Mouse (Mus musculus) lung, embryonic 14.5 days (tissue): Measurements from ENCODE around the gene 4931409K22Rik. TPM values are rescaled to one million over a fixed set of nuclear protein-coding genes. Genes with fewer than 3 reads are reported as not detected.

Experiments used
- ATAC-seq: fragments of 200-750 bp; cut with Nextera tagmentation; 2 replicates; pipeline ENCODE4 v1.8.0; 2017; ENCODE audit warnings: mild to moderate bottlenecking, moderate TSS enrichment, moderate library complexity; ENCODE audit not compliant: insufficient read depth
- DNase-seq: peaks from one replicate; pipeline ENCODE4 v3.0.0-alpha.2; 2015
- H3K27ac ChIP-seq: fragments of 300-500 bp; sonication (generic); 2 replicates; pipeline ENCODE4 v1.5.1; 2014; ENCODE audit warnings: low read depth, mild to moderate bottlenecking, moderate library complexity
- H3K27me3 ChIP-seq: fragments of 300-500 bp; sonication (generic); 2 replicates; pipeline ENCODE4 v1.6.1; 2014; ENCODE audit warnings: low read length, control low read depth; ENCODE audit not compliant: insufficient read depth
- H3K36me3 ChIP-seq: fragments of 300-500 bp; sonication (generic); 2 replicates; pipeline ENCODE4 v1.6.1; 2014; ENCODE audit warnings: control low read depth; ENCODE audit not compliant: insufficient read depth
- H3K4me1 ChIP-seq: fragments of 300-500 bp; sonication (generic); 2 replicates; pipeline ENCODE4 v1.6.1; 2014; ENCODE audit warnings: antibody characterized with exemption, control low read depth; ENCODE audit not compliant: insufficient read depth
- H3K4me2 ChIP-seq: fragments of 300-500 bp; sonication (generic); 2 replicates; pipeline ENCODE4 v1.6.1; 2014; ENCODE audit warnings: mild to moderate bottlenecking
- H3K4me3 ChIP-seq: fragments of 300-500 bp; sonication (generic); 2 replicates; pipeline ENCODE4 v1.5.1; 2014; ENCODE audit warnings: low read depth, low read length
- H3K9ac ChIP-seq: fragments of 300-500 bp; sonication (generic); 2 replicates; pipeline ENCODE4 v1.6.1; 2014
- H3K9me3 ChIP-seq: fragments of 300-500 bp; sonication (generic); 2 replicates; pipeline ENCODE4 v1.6.1; 2016; ENCODE audit warnings: low read depth, low read length, control low read depth
- CTCF ChIP-seq: IDR thresholded peaks from 2 replicates; pipeline ENCODE4 v1.5.1; 2016; ENCODE audit warnings: antibody characterized with exemption, low read depth
- WGBS: fragments of 180-500 bp; shearing (Covaris S2); extraction: QIAGEN DNeasy Blood & Tissue Kit; methylation state at CpG from one replicate; pipeline ENCODE4 v1.1.7; 2014; 5-methylcytosine and 5-hydroxymethylcytosine counted together
- polyA plus RNA-seq: library from polyadenylated mRNA; unstranded; fragments of >200 nt; fragmentation: Nextera tagmentation; extraction: Ambion mirVana; gene quantifications from 2 replicates; pipeline ENCODE4 v1.2.1, GENCODE M21; 2014

4931409K22Rik gene
- polyA plus RNA-seq, 1 experiment from 2014 or later, result not detected

DNA sequence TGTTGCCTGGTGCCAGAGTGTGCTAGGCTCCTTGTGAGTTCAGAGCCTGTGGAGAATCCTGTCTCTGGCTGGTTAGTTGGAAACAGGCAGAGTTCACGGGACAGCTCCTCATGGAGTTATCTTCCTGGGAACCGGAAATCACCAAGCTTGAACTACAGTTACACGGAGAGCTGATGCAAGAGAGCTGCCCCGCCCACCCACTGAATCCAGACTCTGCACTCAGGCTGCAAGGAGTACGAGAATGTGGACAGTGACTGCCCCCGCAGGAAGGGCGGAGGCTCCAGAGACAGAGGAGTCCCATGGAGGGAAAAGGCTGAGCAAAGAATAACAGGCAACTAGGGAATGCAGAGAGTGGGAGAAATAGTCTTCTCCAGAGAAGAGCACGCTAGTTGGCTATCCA, 44.3 kb downstream of the 4931409K22Rik start:
- Histone ChIP-seq H3K36me3 (no peaks in the 10 kb centered on the region), H3K4me1 (no peaks in the 10 kb centered on the region), H3K9ac (no peak overlapping the region), H3K27ac (peak overlapping the region; percentile 38; the same call in 1 of the 2 replicates), H3K9me3 (no peaks in the 10 kb centered on the region), H3K4me2 (no peak overlapping the region), H3K27me3 (no peaks in the 10 kb centered on the region), H3K4me3 (no peak overlapping the region)
- DNase-seq (peak; percentile 70), ATAC-seq (peak; percentile 70)
- no peak for TF ChIP-seq CTCF
- WGBS, result 19% methylated on average over 8 of the region's 8 CpGs

DNA sequence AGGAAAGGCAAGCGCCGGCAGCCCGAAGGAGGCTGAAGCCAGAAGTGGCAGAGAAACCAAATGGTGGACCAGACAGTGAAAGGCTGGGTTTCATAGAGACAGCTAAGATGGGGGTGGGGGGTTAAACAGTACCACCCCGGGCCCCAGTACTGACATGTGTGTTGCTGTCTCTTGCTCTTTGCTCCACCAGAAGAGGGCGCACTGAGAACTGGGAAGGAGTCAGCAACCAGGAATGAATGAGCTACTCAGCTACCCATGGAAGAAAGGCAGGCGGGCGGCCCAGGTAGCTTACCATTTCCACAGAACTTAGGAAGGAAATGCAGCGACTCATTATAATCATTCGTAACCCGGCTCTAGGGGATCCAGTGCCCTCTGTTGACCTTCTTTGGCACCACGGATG, 46.0 kb downstream of the 4931409K22Rik start:
- no peaks in the 10 kb centered on the region for H3K36me3 ChIP-seq
- no peak overlapping the region for H3K9ac ChIP-seq
- H3K9me3 ChIP-seq, result no peaks in the 10 kb centered on the region
- no peak overlapping the region for H3K4me2 ChIP-seq
- no peak overlapping the region for H3K27ac ChIP-seq
- no peak for DNase-seq
- no peak for ATAC-seq
- peak; percentile 54 for TF ChIP-seq CTCF
- H3K4me1 ChIP-seq, result no peaks in the 10 kb centered on the region
- no peaks in the 10 kb centered on the region for H3K27me3 ChIP-seq
- H3K4me3 ChIP-seq, result no peak overlapping the region
- WGBS, result 44% methylated on average over 11 of the region's 11 CpGs

DNA sequence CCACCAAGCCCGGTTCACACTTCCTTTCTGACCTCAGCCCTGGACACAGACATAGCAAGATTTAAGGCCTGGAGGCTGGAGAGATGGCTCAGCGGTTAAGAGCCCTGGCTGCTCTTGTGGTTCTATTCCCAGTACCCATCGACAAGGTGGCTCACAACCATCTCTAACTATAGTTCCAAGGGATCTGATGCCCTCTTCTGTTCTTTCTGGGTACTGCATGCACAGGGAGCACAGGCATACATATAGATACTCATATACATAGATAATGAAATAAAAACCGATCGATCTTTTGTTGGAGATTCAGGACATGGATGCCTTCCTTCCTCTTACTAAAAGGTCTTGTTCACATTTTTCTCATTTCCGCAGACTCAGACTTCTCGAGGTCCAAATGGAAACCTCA, 48.2 kb downstream of the 4931409K22Rik start:
- no peak overlapping the region for H3K27ac ChIP-seq
- H3K36me3 ChIP-seq, result no peaks in the 10 kb centered on the region
- WGBS, result 90% methylated on average over 7 of the region's 7 CpGs
- H3K4me1 ChIP-seq, result no peaks in the 10 kb centered on the region
- ATAC-seq (no peak), DNase-seq (no peak)
- no peaks in the 10 kb centered on the region for H3K9me3 ChIP-seq
- TF ChIP-seq CTCF, result no peak; the same call in 1 of the 2 replicates
- no peak overlapping the region for H3K4me3 ChIP-seq
- 0 out of 2 replicates have a peak, but pooled peaks cover 12% of the 10 kb centered on the region for H3K27me3 ChIP-seq
- H3K4me2 ChIP-seq, result no peak overlapping the region
- no peak overlapping the region for H3K9ac ChIP-seq

DNA sequence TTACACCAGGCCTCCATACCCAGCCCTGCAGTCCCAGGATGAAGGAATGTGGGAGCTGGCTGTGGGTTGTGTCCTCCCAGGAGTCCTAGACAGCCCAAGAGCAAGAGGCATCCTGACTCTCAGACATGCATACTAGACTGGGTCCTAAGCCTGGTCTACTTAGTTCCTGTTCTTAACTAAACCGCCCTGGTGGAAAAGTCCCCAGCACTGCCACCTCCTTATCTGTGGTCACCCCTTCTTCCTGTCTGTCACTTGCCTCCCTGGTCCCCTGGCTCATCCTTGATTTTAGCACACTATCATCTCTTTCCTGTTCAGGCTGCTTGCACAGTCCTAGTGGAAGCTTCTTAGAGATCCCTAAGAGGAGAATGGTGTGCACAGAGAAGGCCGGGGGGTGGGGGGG, 51.1 kb downstream of the 4931409K22Rik start:
- Histone ChIP-seq H3K36me3 (peaks cover 20% of the 10 kb centered on the region), H3K27me3 (0 out of 2 replicates have a peak, but pooled peaks cover 12% of the 10 kb centered on the region), H3K9ac (no peak overlapping the region), H3K9me3 (no peaks in the 10 kb centered on the region), H3K27ac (no peak overlapping the region), H3K4me1 (no peaks in the 10 kb centered on the region), H3K4me3 (no peak overlapping the region), H3K4me2 (no peak overlapping the region)
- no peak for TF ChIP-seq CTCF
- 42% methylated on average over 2 of the region's 2 CpGs for WGBS
- ATAC-seq (no peak), DNase-seq (no peak)

DNA sequence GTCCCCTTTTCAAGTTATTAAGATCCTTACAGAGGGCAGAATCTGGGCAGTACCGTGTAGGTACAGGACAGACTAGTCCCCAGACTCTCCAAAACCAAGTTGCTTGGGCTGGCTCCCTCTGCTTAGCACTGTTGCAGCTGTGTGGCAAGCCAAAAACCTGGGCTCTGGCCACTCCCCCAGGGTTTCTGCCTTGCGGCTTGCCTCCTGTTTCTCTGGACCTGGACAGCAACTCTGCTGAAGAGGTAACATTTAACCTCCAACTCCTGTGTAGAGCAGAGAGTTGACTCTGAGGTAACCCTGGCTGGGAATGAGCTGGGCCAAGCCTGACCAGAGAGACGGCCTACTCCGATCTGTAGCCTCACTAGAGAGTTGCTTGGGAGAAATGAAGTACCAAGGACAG, 53.8 kb downstream of the 4931409K22Rik start:
- H3K27ac ChIP-seq, result no peak overlapping the region
- peaks cover 42% of the 10 kb centered on the region for H3K36me3 ChIP-seq
- no peaks in the 10 kb centered on the region for H3K4me1 ChIP-seq
- no peak overlapping the region for H3K4me3 ChIP-seq
- no peak overlapping the region for H3K4me2 ChIP-seq
- WGBS, result 55% methylated on average over 4 of the region's 4 CpGs
- H3K9ac ChIP-seq, result no peak overlapping the region
- 0 out of 2 replicates have a peak, but pooled peaks cover 12% of the 10 kb centered on the region for H3K27me3 ChIP-seq
- H3K9me3 ChIP-seq, result no peaks in the 10 kb centered on the region
- ATAC-seq, result no peak
- no peak for DNase-seq
- TF ChIP-seq CTCF, result no peak

DNA sequence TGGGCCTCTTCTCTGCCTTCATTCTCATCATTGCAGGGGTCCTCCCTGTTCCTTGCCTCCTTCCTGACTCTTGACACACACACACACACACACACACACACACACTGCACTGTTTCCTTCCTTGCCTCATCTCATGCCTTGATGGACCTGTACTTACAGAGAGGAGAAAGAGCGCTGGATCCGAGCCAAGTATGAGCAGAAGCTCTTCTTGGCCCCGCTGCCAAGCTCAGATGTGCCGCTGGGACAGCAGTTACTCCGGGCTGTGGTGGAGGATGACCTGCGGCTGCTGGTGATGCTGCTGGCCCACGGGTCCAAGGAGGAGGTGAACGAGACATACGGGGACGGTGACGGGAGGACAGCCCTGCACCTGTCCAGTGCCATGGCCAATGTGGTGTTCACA, 55.8 kb downstream of the 4931409K22Rik start:
- H3K4me2 ChIP-seq, result no peak overlapping the region
- H3K27ac ChIP-seq, result no peak overlapping the region
- ATAC-seq (peak; percentile 12; the same call in 1 of the 2 replicates), DNase-seq (peak; percentile 72)
- H3K4me3 ChIP-seq, result no peak overlapping the region
- H3K9ac ChIP-seq, result no peak overlapping the region
- peaks cover 59% of the 10 kb centered on the region for H3K36me3 ChIP-seq
- no peaks in the 10 kb centered on the region for H3K9me3 ChIP-seq
- no peak for TF ChIP-seq CTCF
- 71% methylated on average over 11 of the region's 11 CpGs for WGBS
- H3K27me3 ChIP-seq, result 0 out of 2 replicates have a peak, but pooled peaks cover 12% of the 10 kb centered on the region
- H3K4me1 ChIP-seq, result no peaks in the 10 kb centered on the region

DNA sequence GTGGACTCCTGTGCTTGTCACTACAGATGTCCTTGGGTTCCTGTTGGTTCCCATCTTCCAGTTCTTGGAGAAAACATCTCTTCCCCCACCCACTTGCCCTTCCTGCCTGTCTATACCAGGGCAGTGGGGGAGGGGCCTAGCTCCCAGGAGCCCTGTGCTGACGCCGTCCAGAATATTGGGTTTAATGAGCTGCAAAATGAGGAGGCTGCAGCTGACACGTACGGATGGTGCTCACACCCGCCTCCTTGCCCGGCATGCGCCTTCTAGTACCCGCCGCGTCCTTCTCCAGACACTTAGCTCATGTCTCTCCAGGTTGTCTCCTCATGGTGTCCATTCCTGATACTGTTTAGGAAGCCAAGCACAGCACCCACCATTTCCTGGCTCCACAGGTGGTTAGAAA, 57.5 kb downstream of the 4931409K22Rik start:
- 74% methylated on average over 10 of the region's 10 CpGs for WGBS
- no peak overlapping the region for H3K27ac ChIP-seq
- H3K36me3 ChIP-seq, result peaks cover 76% of the 10 kb centered on the region

More for the DNA sequence above, 57.5 kb downstream of the 4931409K22Rik start:
- no peak for TF ChIP-seq CTCF
- Histone ChIP-seq H3K9ac (no peak overlapping the region), H3K27me3 (0 out of 2 replicates have a peak, but pooled peaks cover 4% of the 10 kb centered on the region), H3K9me3 (no peaks in the 10 kb centered on the region), H3K4me2 (no peak overlapping the region), H3K4me1 (no peaks in the 10 kb centered on the region), H3K4me3 (no peak overlapping the region)
- ATAC-seq, result no peak
- no peak for DNase-seq
